Mouse (Mus musculus): ENCODE measurements around the gene Depdc5.

- no peak for TF ChIP-seq CTCF (IDR thresholded peaks at IDR 0.05; ENCODE audit: control insufficient read depth, insufficient read depth, insufficient replicate concordance, low read depth, low read length)
- no peak for TF ChIP-seq POLR2A (IDR thresholded peaks at IDR 0.05; ENCODE audit: control insufficient read depth, low read depth, low read length)
Observed at GRCm38 (mm10) chr5:32872346-32872745, 8.8 kb downstream of the Depdc5 start.
